Comparison of ENCODE assay signal across 22 mouse cellular contexts in genomic region chr6:136720436-136720835, GRCm38 (mm10). TPM values are rescaled to one million over a fixed set of nuclear protein-coding genes. Genes with fewer than 3 reads are reported as not detected.
DNase-seq lines count a peak whose midpoint lies in the region; ATAC-seq lines count a peak whose summit lies in the region.
"Had no signal": no experiment of that assay in that cellular context is flagged by ENCODE, and none has a peak within 500 bp of the region (broad histone marks: within the 10 kb centered on the region; RNA-seq: fewer than 3 reads in every experiment).

No protein-coding gene starts in this region.

- no peak overlapping the region for H3K4me2 ChIP-seq in forebrain, embryonic 12.5 days
- H3K4me2 ChIP-seq: embryonic facial prominence, embryonic 12.5 days; heart, embryonic 15.5 days; hindbrain, embryonic 14.5 days; limb, embryonic 15.5 days; lung, embryonic 14.5 days; midbrain, embryonic 12.5 days; neural tube, embryonic 15.5 days had no signal

- H3K36me3 ChIP-seq in heart, embryonic 10.5 days: no peaks in the 10 kb centered on the region
- H3K36me3 ChIP-seq in forebrain, embryonic 12.5 days (replicated peaks): no peaks in the 10 kb centered on the region
- H3K36me3 ChIP-seq: embryonic facial prominence, embryonic 12.5 days; heart, embryonic 15.5 days; limb, embryonic 15.5 days; midbrain, embryonic 12.5 days; neural tube, embryonic 15.5 days had no signal

- H3K9ac ChIP-seq in forebrain, embryonic 12.5 days: no peak overlapping the region
- H3K9ac ChIP-seq: embryonic facial prominence, embryonic 12.5 days; heart, embryonic 15.5 days; hindbrain, embryonic 14.5 days; limb, embryonic 15.5 days; liver, embryonic 14.5 days; lung, embryonic 14.5 days; midbrain, embryonic 12.5 days; neural tube, embryonic 15.5 days had no signal

- no peak overlapping the region for H3K27ac ChIP-seq in heart, embryonic 10.5 days
- no peak overlapping the region for H3K27ac ChIP-seq in forebrain, embryonic 12.5 days
- H3K27ac ChIP-seq: embryonic facial prominence, embryonic 12.5 days; heart, embryonic 15.5 days; hindbrain, embryonic 14.5 days; limb, embryonic 15.5 days; liver, embryonic 14.5 days; midbrain, embryonic 12.5 days; neural tube, embryonic 15.5 days had no signal

- no peaks in the 10 kb centered on the region for H3K27me3 ChIP-seq in heart, embryonic 10.5 days (ENCODE audit: insufficient read depth, poor library complexity, severe bottlenecking)
- no peaks in the 10 kb centered on the region for H3K27me3 ChIP-seq in forebrain, embryonic 12.5 days
- H3K27me3 ChIP-seq: embryonic facial prominence, embryonic 12.5 days; heart, embryonic 15.5 days; limb, embryonic 15.5 days; midbrain, embryonic 12.5 days; neural tube, embryonic 15.5 days had no signal

- WGBS in heart, embryonic 10.5 days: 89% methylated on average over 15 of the region's 15 CpGs
- WGBS in forebrain, embryonic 12.5 days: 87% methylated on average over 15 of the region's 15 CpGs

- H3K9me3 ChIP-seq in heart, embryonic 10.5 days: no peaks in the 10 kb centered on the region
- H3K9me3 ChIP-seq in forebrain, embryonic 12.5 days: no peaks in the 10 kb centered on the region
- H3K9me3 ChIP-seq: embryonic facial prominence, embryonic 12.5 days; heart, embryonic 15.5 days; limb, embryonic 15.5 days; midbrain, embryonic 12.5 days; neural tube, embryonic 15.5 days had no signal

- ATAC-seq in forebrain, embryonic 12.5 days (ENCODE audit: low FRiP score): no peak

- 0 out of 2 replicates have a peak, but pooled peaks cover 7% of the 10 kb centered on the region for H3K4me1 ChIP-seq in heart, embryonic 10.5 days
- no peaks in the 10 kb centered on the region for H3K4me1 ChIP-seq in forebrain, embryonic 12.5 days
- H3K4me1 ChIP-seq: embryonic facial prominence, embryonic 12.5 days; heart, embryonic 15.5 days; limb, embryonic 15.5 days; midbrain, embryonic 12.5 days; neural tube, embryonic 15.5 days had no signal

- DNase-seq in adrenal gland, postnatal 14 days: peak; percentile 15
- no peak for DNase-seq in adrenal gland, postnatal 4 days (ENCODE audit: low spot score in 2 of 2)
- peak; percentile 17 for DNase-seq in heart, postnatal 4 days
- no peak for DNase-seq in heart, embryonic 10.5 days (ENCODE audit: low spot score)
- peak; percentile 12 for DNase-seq in right cerebral cortex, postnatal 4 days
- no peak for DNase-seq in right cerebral cortex, postnatal 25 days
- DNase-seq in urinary bladder, adult 2 months (ENCODE audit: low spot score): no peak
- DNase-seq: cerebellum, adult 9-11 months; heart, postnatal 36 days; kidney, adult 2 months; kidney, postnatal 14 days; lung, embryonic 14.5 days; spleen, adult 18-20 months had no signal

- H3K4me3 ChIP-seq in heart, embryonic 10.5 days: no peak overlapping the region
- H3K4me3 ChIP-seq in forebrain, embryonic 12.5 days (replicated peaks): no peak overlapping the region
- H3K4me3 ChIP-seq: embryonic facial prominence, embryonic 12.5 days; heart, embryonic 15.5 days; limb, embryonic 15.5 days; midbrain, embryonic 12.5 days; neural tube, embryonic 15.5 days had no signal

RNA-seq across cellular contexts. Expression of gene Plbd1, which starts 58.7 kb away (rescaled TPM):
- total RNA-seq in adrenal gland, postnatal 14 days (2021): 101 and 110 TPM in 2 replicates
- 10 to 100 TPM; 36.6 to 51.5 TPM for total RNA-seq in adrenal gland, postnatal 4 days (2021)
- total RNA-seq in heart, postnatal 4 days (2021): 10 to 100 TPM; 20.7 to 23.6 TPM
- polyA plus RNA-seq in heart, embryonic 10.5 days (2016; fragmentation: Nextera tagmentation; extraction: Ambion mirVana): 3.1 and 6.0 TPM in 2 replicates
- 14.3 and 15.9 TPM in 2 replicates for polyA plus RNA-seq in urinary bladder, adult 2 months (2012; rRNA removed)
- polyA plus RNA-seq in forebrain, embryonic 12.5 days (2016; fragmentation: Nextera tagmentation; extraction: Ambion mirVana): 0.41 and 1.0 TPM in 2 replicates
- total RNA-seq: left cerebral cortex, postnatal 36 days had no signal

Comparison
In these comparisons a context has a peak if more than half of its experiments do, and no peak if none do; other contexts are left out.
1. DNase-seq: peak in adrenal gland, postnatal 14 days (single experiment), heart, postnatal 4 days (single experiment) and right cerebral cortex, postnatal 4 days (single experiment); none in adrenal gland, postnatal 4 days (0 of 2), heart, embryonic 10.5 days (single experiment), right cerebral cortex, postnatal 25 days (single experiment) and urinary bladder, adult 2 months (single experiment).